Mouse (Mus musculus) spleen, adult 2 months (tissue): ENCODE results near the gene Gnl3l.

Source experiments
- CTCF ChIP-seq: fragments of 200-500 bp; IDR thresholded peaks from 2 replicates; pipeline ENCODE4 v1.5.1; 2011; ENCODE audit warnings: mild to moderate bottlenecking, inconsistent platforms; ENCODE audit not compliant: insufficient read depth, insufficient read length, insufficient replicate concordance; ENCODE audit errors: extremely low read depth
- POLR2A ChIP-seq: fragments of 200-500 bp; IDR thresholded peaks from 2 replicates; pipeline ENCODE4 v1.6.1; 2011; ENCODE audit warnings: low read depth, low read length, inconsistent platforms

DNA sequence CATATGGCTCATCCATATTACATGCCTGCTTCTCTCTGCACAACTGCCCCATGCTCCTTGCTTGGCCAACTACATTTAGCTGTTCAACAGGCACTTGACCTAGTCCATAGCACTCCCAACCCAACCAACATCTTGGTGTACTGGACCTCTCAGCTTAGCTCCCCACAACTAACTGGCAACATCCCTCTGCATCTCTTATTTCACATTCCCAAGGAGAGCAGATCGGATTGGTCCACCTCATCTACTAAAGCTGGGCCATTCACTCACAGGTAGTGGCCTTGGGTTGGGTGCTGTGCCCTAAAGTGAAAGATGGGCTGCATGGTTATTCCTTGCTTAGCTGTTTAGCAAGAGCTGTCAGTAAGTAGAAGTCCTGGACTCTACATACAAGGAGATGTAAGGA, 62.4 kb downstream of the Gnl3l start:
- no peak for TF ChIP-seq POLR2A
- no peak for TF ChIP-seq CTCF
